Mouse (Mus musculus) bone marrow, adult 2 months (tissue): ENCODE results near the gene Rpl7l1. TPM values are rescaled to one million over a fixed set of nuclear protein-coding genes. Genes with fewer than 3 reads are reported as not detected.

Experiments
- H3K27ac ChIP-seq: fragments of 200-500 bp; 2 replicates; pipeline ENCODE4 v1.5.1; 2012; ENCODE audit warnings: low read depth, mild to moderate bottlenecking, control low read depth, inconsistent platforms, low read length; ENCODE audit not compliant: control insufficient read depth, poor library complexity, insufficient read depth
- H3K4me1 ChIP-seq: fragments of 200-500 bp; 2 replicates; pipeline ENCODE4 v1.6.1; 2011; ENCODE audit warnings: low read length; ENCODE audit not compliant: control insufficient read depth, insufficient read depth
- H3K4me3 ChIP-seq: fragments of 200-500 bp; replicated peaks from 2 replicates; pipeline ENCODE3; 2011; ENCODE audit warnings: mild to moderate bottlenecking, low read depth, low read length, control low read depth; ENCODE audit not compliant: control insufficient read depth
- CTCF ChIP-seq: fragments of 200-500 bp; IDR thresholded peaks from 2 replicates; pipeline ENCODE4 v1.5.1; 2011; ENCODE audit warnings: low read length, control low read depth; ENCODE audit not compliant: control insufficient read depth, insufficient read depth
- POLR2A ChIP-seq: fragments of 200-500 bp; IDR thresholded peaks from 2 replicates; pipeline ENCODE4 v1.6.1; 2011; ENCODE audit warnings: low read depth, mild to moderate bottlenecking, control low read depth, low read length, borderline replicate concordance; ENCODE audit not compliant: control insufficient read depth
- WGBS: fragments of 180-500 bp; shearing (Covaris S2); methylation state at CpG from one replicate; pipeline ENCODE4 v1.1.7; 2018; 5-methylcytosine and 5-hydroxymethylcytosine counted together
- polyA plus RNA-seq: library from polyadenylated mRNA; stranded (reverse); fragments of >200 nt; gene quantifications from 2 replicates; pipeline ENCODE4 v1.2.4, GENCODE M21; 2011; ENCODE audit warnings: low replicate concordance; ENCODE audit not compliant: missing spikeins, insufficient read depth, insufficient read length

Rpl7l1 gene
- polyA plus RNA-seq, 1 experiment, result 45.0 TPM

DNA sequence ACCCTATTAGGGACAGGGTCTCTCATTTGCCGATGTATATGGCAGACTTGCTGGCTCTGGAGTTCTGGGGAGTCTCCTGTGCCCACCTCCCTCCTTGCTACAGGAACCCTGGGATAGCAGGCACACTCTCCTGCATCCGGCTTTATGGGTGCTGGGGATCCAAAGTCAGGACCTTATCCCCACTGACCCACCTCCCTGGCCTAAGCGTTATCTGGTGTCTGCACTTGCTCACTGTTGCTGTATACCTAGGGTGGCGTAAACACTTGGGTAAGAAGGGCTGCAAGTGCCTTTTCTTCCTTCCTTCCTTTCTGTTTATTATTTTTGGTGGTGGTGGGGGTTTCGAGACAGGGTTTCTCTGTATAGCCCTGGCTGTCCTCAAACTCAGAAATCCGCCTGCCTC, 41.2 kb downstream of the Rpl7l1 start:
- no peak overlapping the region for H3K27ac ChIP-seq
- H3K4me3 ChIP-seq, result no peak overlapping the region
- H3K4me1 ChIP-seq, result no peaks in the 10 kb centered on the region
- WGBS, result 74% methylated on average over 6 of the region's 6 CpGs
- TF ChIP-seq CTCF, result no peak
- TF ChIP-seq POLR2A, result no peak

DNA sequence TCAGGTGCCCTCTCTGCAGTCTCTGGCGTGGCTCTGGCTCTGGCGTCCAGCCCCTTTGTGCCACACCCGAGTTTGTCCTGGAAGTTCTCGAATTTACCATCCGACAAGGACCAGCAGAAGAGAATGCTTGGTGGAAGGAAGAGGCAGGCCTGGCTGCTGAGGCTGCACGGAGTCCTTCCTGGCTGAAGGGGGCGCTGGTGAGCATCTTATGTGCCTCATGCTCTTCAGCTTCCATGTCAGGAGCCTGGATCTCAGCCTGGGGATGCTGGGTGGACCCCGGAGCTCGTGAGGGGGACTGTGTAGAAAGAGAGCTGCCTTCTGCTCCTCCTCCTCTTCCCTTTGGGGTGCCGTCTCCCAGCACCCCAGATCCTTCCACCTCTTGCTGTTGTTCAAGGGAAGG, 46.3 kb downstream of the Rpl7l1 start:
- H3K4me1 ChIP-seq, result no peaks in the 10 kb centered on the region
- 73% methylated on average over 10 of the region's 10 CpGs for WGBS
- H3K27ac ChIP-seq, result no peak overlapping the region
- no peak overlapping the region for H3K4me3 ChIP-seq
- no peak for TF ChIP-seq POLR2A
- peak; percentile 72 for TF ChIP-seq CTCF

DNA sequence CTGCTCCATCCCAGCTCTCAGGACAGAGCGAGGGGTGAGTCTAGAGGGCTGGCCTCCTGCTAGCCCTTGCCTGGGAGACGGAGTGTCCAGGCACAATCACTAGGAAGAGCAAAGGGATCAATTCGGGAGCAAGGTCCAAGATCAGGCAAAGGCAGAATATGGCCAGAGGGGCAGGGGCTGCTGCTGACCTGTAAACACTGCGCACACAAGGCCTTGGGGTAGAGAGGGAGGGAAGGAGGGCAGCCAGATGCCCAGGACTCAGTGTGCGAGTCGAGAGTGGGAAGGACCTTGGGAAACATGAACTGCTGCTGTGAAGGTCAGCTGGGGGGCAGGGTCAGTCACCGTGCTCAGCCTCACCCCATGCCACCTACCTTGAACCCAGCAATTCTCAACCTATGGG, 47.2 kb downstream of the Rpl7l1 start:
- 83% methylated on average over 7 of the region's 7 CpGs for WGBS
- H3K27ac ChIP-seq, result no peak overlapping the region
- TF ChIP-seq CTCF (no peak), POLR2A (no peak)
- no peaks in the 10 kb centered on the region for H3K4me1 ChIP-seq
- no peak overlapping the region for H3K4me3 ChIP-seq

DNA sequence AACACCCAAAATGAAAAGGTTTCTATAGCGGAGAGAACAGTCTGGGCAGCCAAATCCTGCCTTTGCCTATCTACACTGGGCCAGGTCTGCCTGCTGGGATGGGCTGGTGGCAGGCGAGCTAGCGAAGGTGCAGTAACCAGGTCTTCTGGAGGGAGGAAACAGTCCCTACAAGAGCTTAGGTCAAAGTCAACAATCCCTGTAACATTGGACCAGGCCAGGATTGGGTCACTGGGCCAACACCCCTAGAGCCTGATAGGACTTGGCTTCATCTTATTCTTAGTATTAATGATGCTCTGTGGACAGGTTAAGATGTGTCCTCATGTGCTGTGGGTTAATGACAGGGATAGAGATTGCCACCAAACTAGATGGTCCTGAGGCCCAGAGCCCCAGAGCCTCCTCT, 48.4 kb downstream of the Rpl7l1 start:
- Histone ChIP-seq H3K4me3 (no peak overlapping the region), H3K27ac (no peak overlapping the region), H3K4me1 (no peaks in the 10 kb centered on the region)
- 86% methylated on average over 3 of the region's 3 CpGs for WGBS
- no peak for TF ChIP-seq POLR2A
- TF ChIP-seq CTCF, result no peak

DNA sequence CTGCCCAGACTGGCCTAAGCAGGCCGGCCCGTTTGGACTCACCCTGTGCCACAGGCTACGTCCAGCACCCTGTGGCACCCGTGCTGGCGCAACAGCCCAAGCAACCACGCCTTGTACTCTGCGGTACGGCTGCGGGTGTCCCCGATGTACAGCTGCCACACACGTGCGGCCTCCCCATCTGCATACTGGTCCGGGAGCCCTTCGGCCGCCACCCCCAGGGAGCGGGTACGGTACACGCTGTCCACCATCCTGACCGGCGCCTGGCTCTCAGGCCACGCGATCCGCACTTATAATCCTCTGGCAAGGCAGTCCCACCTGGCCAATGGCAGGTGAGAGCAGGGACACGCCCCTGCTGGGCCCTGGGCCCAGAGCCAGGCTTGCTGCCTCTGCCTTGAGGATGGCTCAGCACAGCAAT, 53.6 kb downstream of the Rpl7l1 start, which contains the start of gene Gnmt:
Gnmt (minus strand) TSS at position 265 of the 415 bp plus-strand sequence.
- no peaks in the 10 kb centered on the region for H3K4me1 ChIP-seq
- TF ChIP-seq POLR2A (no peak), CTCF (no peak)
- no peak within 1 kb of the TSS for H3K4me3 ChIP-seq
- no peak within 1 kb of the TSS for H3K27ac ChIP-seq
- 59% methylated on average over 24 of the region's 24 CpGs for WGBS

DNA sequence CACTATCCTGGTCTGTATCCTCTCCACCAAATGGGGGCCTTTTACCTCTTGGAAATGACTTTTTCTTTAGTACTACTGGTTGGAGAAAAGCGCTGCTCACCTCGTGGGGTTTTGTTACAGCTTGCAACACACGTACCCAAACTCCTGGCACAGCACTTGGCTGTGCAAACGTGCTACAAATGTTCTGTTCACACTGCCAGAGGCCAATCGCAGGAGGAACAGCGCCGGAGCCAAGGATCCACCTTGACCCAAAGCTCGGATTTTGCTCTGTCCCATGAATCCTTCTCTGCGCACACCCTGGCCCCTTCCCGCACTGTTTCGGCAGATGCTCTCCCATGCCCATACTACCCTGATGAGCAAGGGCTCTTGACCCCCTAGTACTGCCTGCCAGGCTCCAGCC, 54.0 kb downstream of the Rpl7l1 start:
- Histone ChIP-seq H3K27ac (no peak overlapping the region), H3K4me1 (no peaks in the 10 kb centered on the region), H3K4me3 (no peak overlapping the region)
- 73% methylated on average over 11 of the region's 11 CpGs for WGBS
- TF ChIP-seq CTCF, result no peak
- TF ChIP-seq POLR2A, result no peak

DNA sequence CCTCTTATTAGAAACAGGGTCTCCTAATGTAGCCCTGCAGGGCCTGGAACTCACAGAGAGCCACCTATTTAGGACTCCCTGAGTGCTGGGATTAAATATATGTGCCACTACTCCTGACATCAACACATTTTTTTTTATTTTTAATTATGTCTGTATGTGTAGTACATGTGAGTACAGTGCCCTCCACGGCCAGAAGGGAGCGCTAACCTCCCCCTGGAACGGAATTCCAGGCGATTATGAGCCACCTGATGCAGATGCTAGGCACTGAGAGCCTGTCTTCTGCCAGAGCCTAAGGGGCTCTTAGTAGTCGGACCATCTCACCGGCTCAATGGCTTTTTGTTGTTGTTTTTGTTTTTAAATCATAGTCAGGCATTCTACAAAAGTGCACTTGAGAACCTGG, 54.5 kb downstream of the Rpl7l1 start:
- 56% methylated on average over 6 of the region's 6 CpGs for WGBS

DNA sequence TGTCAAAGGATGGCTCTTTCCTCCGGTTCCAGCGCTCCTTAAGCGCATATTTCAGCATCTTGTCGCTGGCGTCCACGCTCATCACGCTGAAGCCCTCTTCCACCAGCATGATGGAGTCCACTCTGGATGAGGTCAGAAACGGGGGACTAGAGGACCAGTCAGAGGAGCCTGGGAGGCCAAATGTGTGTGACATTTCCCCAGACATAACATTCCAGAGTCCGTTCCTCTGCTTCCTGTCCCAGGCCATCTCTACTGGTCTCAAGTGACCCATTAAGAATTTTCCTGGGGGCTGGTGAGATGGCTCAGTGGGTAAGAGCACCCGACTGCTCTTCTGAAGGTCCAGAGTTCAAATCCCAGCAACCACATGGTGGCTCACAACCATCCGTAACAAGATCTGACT, 55.2 kb downstream of the Rpl7l1 start:
- TF ChIP-seq CTCF (no peak), POLR2A (no peak)
- Histone ChIP-seq H3K27ac (no peak overlapping the region), H3K4me3 (no peak overlapping the region), H3K4me1 (no peaks in the 10 kb centered on the region)
- 88% methylated on average over 11 of the region's 11 CpGs for WGBS

More for the DNA sequence above, 54.5 kb downstream of the Rpl7l1 start:
- Histone ChIP-seq H3K4me1 (no peaks in the 10 kb centered on the region), H3K27ac (no peak overlapping the region), H3K4me3 (no peak overlapping the region)
- no peak for TF ChIP-seq POLR2A
- peak; percentile 37; the same call in 1 of the 2 replicates for TF ChIP-seq CTCF

DNA sequence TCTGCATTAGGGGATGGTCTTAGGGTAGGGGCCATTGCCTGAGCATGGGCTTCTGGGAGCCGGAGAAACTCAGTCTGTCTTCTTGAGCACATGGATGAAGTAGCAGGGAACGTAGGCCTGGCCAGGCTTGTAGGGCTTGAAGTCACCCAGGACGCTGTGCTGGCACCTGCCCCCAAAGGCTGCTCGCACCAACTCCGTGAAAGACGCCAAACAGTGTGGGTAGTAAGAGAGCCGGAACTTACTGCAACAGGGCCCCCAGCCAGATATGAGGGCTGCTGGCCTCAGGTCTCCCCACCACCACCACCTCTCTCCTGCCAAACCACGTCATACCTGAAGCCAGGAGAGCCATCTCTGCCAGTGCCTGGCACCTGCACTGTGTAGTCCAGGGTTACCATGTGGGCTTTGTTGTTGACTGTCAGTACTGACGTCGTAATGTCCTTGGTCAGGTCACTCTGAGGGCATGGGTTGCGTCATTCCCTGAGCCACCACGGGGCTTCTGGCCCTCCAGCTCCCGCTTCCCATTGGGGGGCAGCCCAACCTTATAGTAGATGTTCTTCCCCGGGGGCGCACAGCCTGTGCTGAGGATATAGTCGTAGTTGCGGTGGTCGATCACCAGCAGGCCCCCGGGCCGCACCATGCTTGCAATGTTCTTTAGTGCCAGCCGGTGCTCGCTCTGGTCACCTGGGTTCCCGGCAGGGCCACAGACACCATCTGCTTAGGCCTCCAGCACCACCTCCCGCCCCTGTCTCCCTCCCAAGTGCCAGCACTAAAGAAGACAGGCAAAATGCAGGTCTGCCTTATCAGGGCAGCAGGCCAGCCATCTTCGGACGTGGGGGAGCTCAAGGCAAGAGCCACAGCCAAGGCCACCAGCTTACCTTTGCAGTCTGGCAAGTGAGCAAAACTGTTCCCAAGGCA, 56.5 kb downstream of the Rpl7l1 start:
- TF ChIP-seq POLR2A, result no peak
- no peak for TF ChIP-seq CTCF
- Histone ChIP-seq H3K4me1 (no peaks in the 10 kb centered on the region), H3K4me3 (no peak overlapping the region), H3K27ac (no peak overlapping the region)
- 82% methylated on average over 26 of the region's 26 CpGs for WGBS
